Mouse (Mus musculus) liver, embryonic 12.5 days (tissue): ENCODE results near the gene Tmem255b. TPM values are rescaled to one million over a fixed set of nuclear protein-coding genes. Genes with fewer than 3 reads are reported as not detected.

Experiments used
- ATAC-seq: fragments of 200-750 bp; cut with Nextera tagmentation; 2 replicates; pipeline ENCODE4 v1.8.0; 2017; ENCODE audit warnings: moderate number of reproducible peaks, mild to moderate bottlenecking, moderate library complexity
- H3K27ac ChIP-seq: fragments of 300-500 bp; sonication (generic); 2 replicates; pipeline ENCODE4 v1.5.1; 2016; ENCODE audit warnings: mild to moderate bottlenecking
- H3K27me3 ChIP-seq: fragments of 300-500 bp; sonication (generic); replicated peaks from 2 replicates; pipeline ENCODE4 v1.6.1; 2016; ENCODE audit warnings: mild to moderate bottlenecking, moderate library complexity
- H3K36me3 ChIP-seq: fragments of 300-500 bp; sonication (generic); 2 replicates; pipeline ENCODE4 v1.6.1; 2016; ENCODE audit warnings: mild to moderate bottlenecking, moderate library complexity
- H3K4me1 ChIP-seq: fragments of 300-500 bp; sonication (generic); 2 replicates; pipeline ENCODE4 v1.6.1; 2016
- H3K4me2 ChIP-seq: fragments of 300-500 bp; sonication (generic); 2 replicates; pipeline ENCODE4 v1.6.1; 2016; ENCODE audit warnings: mild to moderate bottlenecking, moderate library complexity
- H3K4me3 ChIP-seq: fragments of 300-500 bp; sonication (generic); 2 replicates; pipeline ENCODE4 v1.5.1; 2016; ENCODE audit warnings: mild to moderate bottlenecking, moderate library complexity
- H3K9ac ChIP-seq: fragments of 300-500 bp; sonication (generic); 2 replicates; pipeline ENCODE4 v1.6.1; 2016; ENCODE audit warnings: mild to moderate bottlenecking, moderate library complexity
- H3K9me3 ChIP-seq: fragments of 300-500 bp; sonication (generic); replicated peaks from 2 replicates; pipeline ENCODE4 v1.6.1; 2016; ENCODE audit warnings: mild to moderate bottlenecking, moderate library complexity
- WGBS: fragments of 180-500 bp; shearing (Covaris S2); methylation state at CpG from one replicate; pipeline ENCODE4 v1.1.7; 2016; ENCODE audit not compliant: insufficient replicate concordance; 5-methylcytosine and 5-hydroxymethylcytosine counted together
- polyA plus RNA-seq: library from polyadenylated mRNA; unstranded; fragments of >200 nt; fragmentation: Nextera tagmentation; extraction: Ambion mirVana; gene quantifications from 2 replicates; pipeline ENCODE4 v1.2.1, GENCODE M21; 2016

Gene Tmem255b
- polyA plus RNA-seq, 1 experiment from 2014 or later, result not detected

DNA sequence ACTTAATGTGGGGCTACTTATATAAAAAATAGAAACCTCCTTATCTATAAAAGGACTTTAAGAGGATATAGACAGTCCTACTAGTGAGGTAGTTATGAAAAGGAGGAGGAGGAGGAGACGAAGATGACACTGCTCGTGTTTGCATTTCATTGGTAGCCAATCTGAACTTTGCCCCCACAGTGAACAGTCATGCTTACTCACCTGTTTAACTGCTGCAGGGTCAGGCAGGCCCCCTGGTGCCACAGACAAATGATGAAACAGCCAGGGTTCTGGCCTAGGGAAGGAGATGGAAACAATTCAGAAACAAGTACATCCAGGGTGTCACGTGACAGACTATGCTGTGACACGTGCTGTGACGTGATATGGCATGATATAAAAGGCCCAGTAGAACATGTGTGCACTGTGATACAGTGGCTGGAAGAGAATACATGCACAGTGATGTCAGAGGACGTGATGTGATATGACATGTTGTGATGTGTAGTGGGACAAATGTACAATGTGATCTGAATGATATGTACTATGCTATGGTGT is 16.8 kb downstream of the Tmem255b start:
- Histone ChIP-seq H3K27me3 (no peaks in the 10 kb centered on the region), H3K4me2 (no peak overlapping the region), H3K27ac (no peak overlapping the region), H3K9ac (no peak overlapping the region), H3K4me3 (no peak overlapping the region), H3K9me3 (no peaks in the 10 kb centered on the region), H3K36me3 (no peaks in the 10 kb centered on the region), H3K4me1 (no peaks in the 10 kb centered on the region)
- 52% methylated on average over 6 of the region's 6 CpGs for WGBS
- ATAC-seq, result no peak

DNA sequence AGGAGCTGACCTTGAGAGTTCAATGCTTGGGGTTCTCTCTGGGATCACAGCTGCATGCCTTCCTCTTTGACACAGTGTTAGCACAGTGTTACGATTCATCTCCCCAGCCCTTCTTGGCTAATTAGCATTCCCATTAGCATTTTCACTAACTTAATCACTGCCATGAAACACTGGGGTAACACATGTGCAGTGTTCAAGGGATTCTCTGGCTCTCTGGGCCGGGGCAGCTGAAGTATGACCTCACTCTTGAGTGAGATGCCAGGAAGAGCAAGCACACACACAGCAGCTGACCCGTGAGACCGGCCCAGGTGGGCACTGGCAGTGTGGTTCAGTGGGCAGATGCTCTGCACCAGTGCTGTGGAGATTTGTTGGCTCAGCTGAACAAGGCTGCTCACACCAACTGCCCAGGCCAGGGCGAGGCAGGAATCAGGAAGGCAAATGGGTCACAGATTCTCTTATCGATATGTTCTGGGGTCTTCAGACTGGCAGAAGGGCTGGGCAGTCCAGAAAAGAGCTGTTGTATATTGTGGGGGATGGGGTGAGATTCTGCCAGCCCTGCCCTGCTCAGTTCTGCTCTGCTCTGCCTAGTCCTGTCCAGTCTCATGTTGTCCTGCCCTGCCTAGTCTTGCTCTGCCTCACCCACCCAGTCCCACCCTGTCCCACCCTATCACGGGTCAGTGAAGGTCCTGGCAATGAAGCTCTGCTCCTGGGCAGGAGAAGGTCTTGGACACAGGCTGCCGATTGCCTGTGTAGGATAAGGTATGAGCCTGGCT is 19.5 kb downstream of the Tmem255b start:
- no peak; the same call in 1 of the 2 replicates for ATAC-seq
- 55% methylated on average over 8 of the region's 8 CpGs for WGBS
- H3K4me1 ChIP-seq, result no peaks in the 10 kb centered on the region

DNA sequence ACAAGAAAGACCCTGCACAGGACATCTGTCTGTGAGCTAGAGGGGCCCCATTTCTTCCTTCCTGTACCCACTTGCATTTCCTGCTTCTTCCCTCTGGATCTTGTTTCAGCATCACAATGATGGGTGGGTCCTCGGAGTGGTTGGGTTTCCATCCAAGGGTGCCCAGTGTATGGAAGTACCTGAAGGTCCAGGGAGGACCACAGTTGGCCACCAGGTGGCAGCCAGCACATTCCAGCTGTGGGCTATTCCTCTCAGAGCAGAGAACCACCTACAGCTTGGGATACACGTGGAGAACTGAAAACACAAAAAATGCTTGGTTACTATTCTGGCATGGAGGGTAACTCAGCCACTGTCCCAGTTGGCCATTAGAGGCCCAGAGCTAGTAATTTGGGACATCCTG is 20.3 kb downstream of the Tmem255b start:
- H3K4me2 ChIP-seq, result no peak overlapping the region
- H3K4me3 ChIP-seq, result no peak overlapping the region
- 16% methylated on average over 2 of the region's 2 CpGs for WGBS
- no peaks in the 10 kb centered on the region for H3K4me1 ChIP-seq
- H3K9ac ChIP-seq, result no peak overlapping the region
- no peaks in the 10 kb centered on the region for H3K36me3 ChIP-seq
- no peak for ATAC-seq
- H3K27me3 ChIP-seq, result no peaks in the 10 kb centered on the region
- H3K9me3 ChIP-seq, result no peaks in the 10 kb centered on the region
- no peak overlapping the region for H3K27ac ChIP-seq

More for the DNA sequence above, 19.5 kb downstream of the Tmem255b start:
- no peaks in the 10 kb centered on the region for H3K9me3 ChIP-seq
- H3K36me3 ChIP-seq, result no peaks in the 10 kb centered on the region
- H3K9ac ChIP-seq, result no peak overlapping the region
- no peak overlapping the region for H3K4me3 ChIP-seq
- no peaks in the 10 kb centered on the region for H3K27me3 ChIP-seq
- H3K27ac ChIP-seq, result no peak overlapping the region
- no peak overlapping the region for H3K4me2 ChIP-seq

DNA sequence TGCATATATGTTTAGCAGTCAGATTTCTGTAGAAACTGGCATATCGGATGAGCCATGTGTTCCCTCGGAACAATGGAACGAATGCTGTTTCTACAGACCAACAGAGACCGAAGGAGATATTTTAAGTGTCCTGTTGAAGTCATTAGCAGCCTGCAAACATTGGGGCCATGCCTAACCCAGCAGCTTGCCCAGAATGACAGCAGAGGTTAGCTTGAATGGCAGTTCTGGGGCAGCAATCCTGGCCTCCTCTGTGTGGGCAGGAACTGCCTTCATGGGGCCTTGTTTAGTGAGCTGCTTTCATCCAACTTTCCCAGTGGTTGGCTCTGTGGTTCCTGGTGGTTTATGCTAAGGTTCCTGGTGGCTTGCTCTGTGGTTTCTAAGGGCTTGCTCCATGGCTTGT is 24.4 kb downstream of the Tmem255b start:
- 79% methylated on average over 4 of the region's 4 CpGs for WGBS
- H3K4me1 ChIP-seq, result no peaks in the 10 kb centered on the region

DNA sequence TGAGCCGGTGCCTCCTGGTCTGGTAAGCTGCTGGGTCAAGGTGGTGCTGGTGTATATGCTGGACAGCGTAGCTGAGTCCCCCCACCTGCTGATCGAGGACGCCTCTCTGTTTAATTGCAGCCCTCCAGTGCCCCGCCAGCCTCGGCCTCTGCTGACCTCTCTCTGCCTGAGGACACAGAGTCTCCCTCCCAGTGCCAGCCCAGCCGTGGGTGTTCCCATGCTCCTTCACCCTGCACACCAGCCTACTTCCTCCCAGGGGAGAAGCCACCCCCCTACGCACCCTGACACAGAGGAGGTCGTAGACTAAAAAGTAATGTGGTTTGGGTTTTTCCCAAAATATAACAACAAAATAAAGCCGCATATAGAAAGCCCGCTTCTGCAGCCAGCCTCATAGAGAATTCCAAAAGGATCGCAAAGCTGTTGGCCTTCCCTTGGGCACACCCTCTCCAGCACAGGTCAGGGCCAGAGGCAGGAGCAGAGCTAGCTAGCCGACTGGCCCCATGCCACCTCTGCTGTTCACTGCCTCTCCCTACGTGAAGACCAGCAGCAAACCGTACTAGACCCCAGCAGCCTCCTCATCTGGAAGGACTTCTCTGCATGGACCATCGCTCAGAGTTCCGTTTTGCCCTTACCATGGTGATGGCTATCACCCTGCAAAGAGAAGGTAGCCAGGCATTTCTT is 26.2 kb downstream of the Tmem255b start:
- H3K4me2 ChIP-seq, result no peak overlapping the region
- 73% methylated on average over 17 of the region's 17 CpGs for WGBS
- ATAC-seq, result no peak
- no peaks in the 10 kb centered on the region for H3K27me3 ChIP-seq
- no peaks in the 10 kb centered on the region for H3K36me3 ChIP-seq
- H3K27ac ChIP-seq, result no peak overlapping the region
- no peaks in the 10 kb centered on the region for H3K9me3 ChIP-seq
- no peaks in the 10 kb centered on the region for H3K4me1 ChIP-seq
- no peak overlapping the region for H3K9ac ChIP-seq
- no peak overlapping the region for H3K4me3 ChIP-seq

More for the DNA sequence above, 24.4 kb downstream of the Tmem255b start:
- H3K27me3 ChIP-seq, result no peaks in the 10 kb centered on the region
- no peak overlapping the region for H3K4me3 ChIP-seq
- H3K9ac ChIP-seq, result no peak overlapping the region
- H3K4me2 ChIP-seq, result no peak overlapping the region
- no peak for ATAC-seq
- H3K9me3 ChIP-seq, result no peaks in the 10 kb centered on the region
- no peak overlapping the region for H3K27ac ChIP-seq
- H3K36me3 ChIP-seq, result no peaks in the 10 kb centered on the region

DNA sequence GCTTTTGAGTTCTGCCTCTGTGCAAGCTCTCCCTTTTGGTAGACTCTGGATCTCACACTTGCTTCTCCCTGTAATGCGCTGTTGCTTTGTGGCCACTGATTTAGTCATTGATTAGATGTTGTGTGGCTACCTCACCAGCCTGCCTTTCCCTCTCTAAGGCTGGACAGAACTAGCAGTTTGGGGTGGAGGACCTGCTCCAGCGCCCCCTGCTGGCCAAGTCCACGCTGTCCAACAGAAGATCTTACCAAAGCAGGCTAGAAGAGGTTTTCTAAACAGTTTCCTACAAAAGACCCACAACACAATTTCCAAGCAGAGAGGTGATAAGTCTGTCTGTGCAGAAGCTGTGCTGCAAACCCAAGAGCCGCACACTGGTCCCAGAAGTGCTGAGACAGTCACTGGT is 26.9 kb downstream of the Tmem255b start:
- Histone ChIP-seq H3K4me3 (no peak overlapping the region), H3K27me3 (no peaks in the 10 kb centered on the region), H3K27ac (no peak overlapping the region), H3K9me3 (no peaks in the 10 kb centered on the region), H3K9ac (no peak overlapping the region), H3K36me3 (no peaks in the 10 kb centered on the region), H3K4me2 (no peak overlapping the region), H3K4me1 (no peaks in the 10 kb centered on the region)
- 24% methylated on average over 4 of the region's 4 CpGs for WGBS
- ATAC-seq, result no peak

DNA sequence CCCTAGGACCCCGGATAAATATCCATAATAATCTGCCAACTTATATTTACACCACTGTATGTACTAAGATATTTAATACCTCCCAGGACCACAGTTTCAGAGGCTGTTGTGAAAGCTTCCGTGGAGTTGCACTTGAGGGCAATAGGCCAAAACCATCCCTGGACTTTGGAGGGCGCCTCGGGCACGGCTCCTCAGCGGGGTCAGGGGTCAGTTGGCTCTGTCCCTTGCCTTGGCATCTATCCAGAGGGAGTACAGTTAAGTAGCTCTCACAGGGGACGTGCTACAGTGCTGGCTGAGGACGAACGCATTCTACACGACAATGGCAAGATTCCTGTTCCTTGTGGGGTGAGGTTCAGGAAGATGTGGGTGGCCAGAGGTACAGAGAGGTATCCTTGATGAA is 27.4 kb downstream of the Tmem255b start:
- 59% methylated on average over 10 of the region's 10 CpGs for WGBS
- Histone ChIP-seq H3K36me3 (no peaks in the 10 kb centered on the region), H3K27me3 (no peaks in the 10 kb centered on the region), H3K4me2 (no peak overlapping the region), H3K9me3 (no peaks in the 10 kb centered on the region), H3K4me1 (no peaks in the 10 kb centered on the region), H3K4me3 (no peak overlapping the region), H3K9ac (no peak overlapping the region), H3K27ac (no peak overlapping the region)
- ATAC-seq, result no peak

DNA sequence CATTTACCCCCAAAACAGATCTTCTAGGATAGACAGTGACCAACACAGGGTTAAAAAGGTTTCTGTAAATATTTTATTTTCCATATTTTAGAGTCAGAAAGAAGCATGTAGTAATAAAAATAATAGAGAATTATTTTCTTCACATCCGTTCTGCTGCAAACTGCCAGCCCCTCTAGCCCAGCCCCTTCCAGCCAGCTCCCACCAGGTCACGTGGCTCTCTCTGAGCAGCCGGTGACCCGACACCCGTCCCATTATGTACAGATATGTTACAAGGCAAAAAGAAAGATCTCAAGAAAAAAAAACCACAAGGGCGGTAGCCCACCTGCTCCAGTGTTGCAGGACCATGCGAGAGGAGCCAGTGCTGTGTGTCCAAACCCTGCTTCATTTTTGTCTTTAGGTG is 30.3 kb downstream of the Tmem255b start:
- Histone ChIP-seq H3K4me1 (no peaks in the 10 kb centered on the region), H3K36me3 (no peaks in the 10 kb centered on the region), H3K9me3 (no peaks in the 10 kb centered on the region), H3K27ac (no peak overlapping the region), H3K9ac (no peak overlapping the region), H3K27me3 (no peaks in the 10 kb centered on the region), H3K4me2 (no peak overlapping the region), H3K4me3 (no peak overlapping the region)
- 71% methylated on average over 7 of the region's 7 CpGs for WGBS
- ATAC-seq, result no peak

DNA sequence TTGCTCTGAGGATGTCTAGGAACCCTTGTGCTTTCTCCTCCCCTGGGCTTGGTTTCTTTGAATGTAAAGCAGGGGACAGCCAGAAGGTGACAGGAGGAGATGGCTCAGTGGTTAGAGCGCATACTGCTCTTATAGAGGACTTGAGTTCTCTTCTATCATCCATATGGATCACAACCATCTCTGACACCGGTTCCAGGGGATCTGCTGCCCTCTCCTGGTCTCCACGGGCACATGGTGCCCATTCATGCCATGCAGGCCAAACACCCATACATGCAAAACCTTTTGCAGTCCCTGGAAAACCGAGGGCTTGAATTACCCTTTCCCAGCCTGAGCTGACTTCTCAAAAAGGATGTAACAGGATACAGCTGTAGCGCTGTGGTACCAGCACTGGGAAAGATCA is 32.0 kb downstream of the Tmem255b start:
- no peaks in the 10 kb centered on the region for H3K4me1 ChIP-seq
- H3K36me3 ChIP-seq, result no peaks in the 10 kb centered on the region
- no peak for ATAC-seq
- H3K9ac ChIP-seq, result no peak overlapping the region
- no peak overlapping the region for H3K4me2 ChIP-seq
- no peaks in the 10 kb centered on the region for H3K9me3 ChIP-seq
- WGBS, result 58% methylated on average over 5 of the region's 5 CpGs
- H3K4me3 ChIP-seq, result no peak overlapping the region
- H3K27me3 ChIP-seq, result no peaks in the 10 kb centered on the region
- H3K27ac ChIP-seq, result no peak overlapping the region

DNA sequence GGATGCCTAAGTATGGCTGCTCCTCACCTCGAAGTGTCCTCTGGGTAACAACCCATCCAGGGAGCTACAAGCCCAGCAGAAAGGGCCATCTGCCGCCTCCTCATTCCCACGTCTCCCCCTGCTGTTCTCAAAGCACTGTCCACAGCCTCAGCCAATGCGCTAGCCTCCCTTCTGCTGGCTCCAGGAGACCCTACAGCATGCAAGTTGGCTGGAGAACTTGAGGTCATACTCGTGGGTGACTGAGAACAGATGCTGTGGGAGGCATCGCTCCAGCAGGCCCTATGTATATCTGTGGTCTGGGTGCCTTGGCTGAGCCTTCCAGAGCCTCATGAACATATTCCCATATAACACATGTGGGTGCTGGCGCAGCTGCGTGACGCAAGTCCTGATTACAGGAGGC is 33.7 kb downstream of the Tmem255b start:
- 73% methylated on average over 9 of the region's 9 CpGs for WGBS
- Histone ChIP-seq H3K27me3 (no peaks in the 10 kb centered on the region), H3K4me3 (no peak overlapping the region), H3K36me3 (no peaks in the 10 kb centered on the region), H3K27ac (no peak overlapping the region), H3K4me2 (no peak overlapping the region), H3K4me1 (no peaks in the 10 kb centered on the region), H3K9me3 (no peaks in the 10 kb centered on the region), H3K9ac (no peak overlapping the region)
- no peak for ATAC-seq

DNA sequence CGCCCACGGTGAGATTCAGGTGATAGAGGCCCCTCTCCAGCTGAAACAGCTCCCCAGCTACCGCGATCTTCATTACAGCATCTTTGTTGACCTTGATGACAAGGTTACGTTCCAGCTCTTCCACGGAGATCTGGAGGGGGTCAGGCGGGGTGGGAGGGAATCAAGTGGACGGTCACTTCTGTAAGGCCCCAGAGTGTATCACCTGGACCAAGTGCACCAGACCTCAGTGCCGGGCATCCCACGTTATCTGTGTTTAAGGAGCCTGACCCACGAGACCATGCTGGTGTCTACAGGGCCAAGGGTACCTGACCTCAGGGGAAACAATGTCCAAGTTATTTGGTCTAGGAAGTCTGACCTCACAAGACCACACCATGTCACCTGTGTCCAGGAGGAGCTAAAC is 36.5 kb downstream of the Tmem255b start:
- ATAC-seq, result no peak

DNA sequence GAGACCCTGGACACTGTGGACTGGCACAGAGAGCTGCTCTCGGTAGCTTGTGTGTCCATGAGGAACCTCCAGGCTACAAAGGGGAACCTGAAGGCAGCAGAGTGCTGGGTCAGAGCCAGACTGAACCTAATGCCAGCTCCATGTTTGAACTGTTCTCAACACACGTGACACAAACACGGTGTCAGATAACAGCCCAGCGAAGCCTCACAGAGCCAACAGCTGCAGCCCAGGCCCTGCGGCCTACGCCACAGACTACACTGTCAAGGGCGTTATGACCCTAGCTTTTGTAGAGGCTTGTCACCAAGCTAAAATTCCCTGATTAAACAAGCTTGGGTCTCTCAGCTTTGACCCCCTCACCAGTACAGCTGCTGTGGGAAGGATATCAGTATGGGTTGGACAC is 37.3 kb downstream of the Tmem255b start:
- no peaks in the 10 kb centered on the region for H3K27me3 ChIP-seq
- ATAC-seq, result no peak; the same call in 1 of the 2 replicates
- no peak overlapping the region for H3K4me2 ChIP-seq
- H3K4me3 ChIP-seq, result no peak overlapping the region
- no peaks in the 10 kb centered on the region for H3K9me3 ChIP-seq
- H3K36me3 ChIP-seq, result no peaks in the 10 kb centered on the region
- WGBS, result 74% methylated on average over 7 of the region's 7 CpGs
- H3K4me1 ChIP-seq, result no peaks in the 10 kb centered on the region
- H3K9ac ChIP-seq, result no peak overlapping the region
- H3K27ac ChIP-seq, result no peak overlapping the region

More for the DNA sequence above, 36.5 kb downstream of the Tmem255b start:
- 78% methylated on average over 11 of the region's 11 CpGs for WGBS
- H3K9me3 ChIP-seq, result no peaks in the 10 kb centered on the region
- no peaks in the 10 kb centered on the region for H3K27me3 ChIP-seq
- H3K4me2 ChIP-seq, result no peak overlapping the region
- no peaks in the 10 kb centered on the region for H3K36me3 ChIP-seq
- H3K4me3 ChIP-seq, result no peak overlapping the region
- H3K4me1 ChIP-seq, result no peaks in the 10 kb centered on the region
- H3K9ac ChIP-seq, result no peak overlapping the region
- no peak overlapping the region for H3K27ac ChIP-seq
